Mouse (Mus musculus) natural killer cell, adult 2 months (primary cell): ENCODE data around the gene Tctex1d4.
A peak's percentile ranks its signal among the peaks of the same experiment; 100 is the strongest.

ENCODE experiments used
- DNase-seq, 2 experiments: peaks; one replicate each; pipeline ENCODE4 v3.0.0; 2022; ENCODE audit warnings: low spot score in 2 of 2

The Tctex1d4 gene

GRCm38 (mm10) chr4:117120052-117120444 is 6.5 kb upstream of the Tctex1d4 start:
- no peak for DNase-seq

DNA sequence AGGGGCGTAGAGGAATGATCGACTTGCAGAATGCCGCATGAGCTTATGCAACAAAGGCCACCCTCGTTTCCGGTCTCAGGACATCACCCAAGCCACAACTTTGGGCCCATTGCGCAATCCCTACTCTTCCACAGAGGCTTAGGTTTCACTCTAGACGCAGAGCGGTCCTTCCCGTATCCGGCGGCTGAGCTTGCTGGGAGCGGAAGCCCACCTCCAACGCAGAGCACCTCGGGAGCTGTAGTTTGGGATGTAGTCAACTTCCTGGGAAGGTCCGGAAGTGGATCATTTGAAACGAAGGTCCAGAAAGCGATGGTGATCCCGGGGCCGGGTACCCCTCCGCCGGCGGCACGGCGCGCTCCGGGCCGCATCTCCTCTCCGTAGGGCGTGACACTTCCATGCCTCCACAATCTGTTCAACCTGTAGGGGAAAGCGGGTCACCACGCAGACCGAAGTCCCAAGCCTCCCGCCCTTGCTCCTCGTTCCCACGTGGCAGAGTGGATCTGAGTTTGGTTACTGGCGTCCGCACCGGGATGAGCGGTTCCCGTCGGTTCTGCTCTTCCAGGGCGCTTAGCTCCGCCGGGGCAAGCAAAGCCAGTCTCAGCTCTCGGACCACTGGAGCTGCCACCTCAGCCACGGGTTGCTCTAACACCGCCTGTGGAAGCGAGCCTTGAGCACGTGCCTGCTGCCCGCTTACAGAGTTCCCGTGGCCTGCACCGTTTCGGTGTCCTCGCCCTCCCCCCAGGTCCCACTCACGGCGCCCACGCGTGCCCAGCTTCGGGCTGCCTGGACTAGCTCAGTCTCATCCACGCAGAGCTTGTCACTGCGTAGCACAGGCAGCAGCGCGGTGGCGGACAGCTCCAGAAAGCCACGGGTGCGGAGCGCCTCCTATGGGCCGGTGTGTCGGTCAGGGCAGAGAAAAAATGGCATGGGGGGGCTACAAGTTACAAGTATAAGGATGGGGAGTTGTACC is 5.9 kb upstream of the Tctex1d4 start:
- peak; percentile 87 to 91 for DNase-seq

- DNase-seq = no peak
These were observed 4.4 kb upstream of the Tctex1d4 start for GRCm38 (mm10) chr4:117122209-117122608.

- DNase-seq = no peak
These were observed 2.9 kb upstream of the Tctex1d4 start for GRCm38 (mm10) chr4:117123546-117124217.

DNA sequence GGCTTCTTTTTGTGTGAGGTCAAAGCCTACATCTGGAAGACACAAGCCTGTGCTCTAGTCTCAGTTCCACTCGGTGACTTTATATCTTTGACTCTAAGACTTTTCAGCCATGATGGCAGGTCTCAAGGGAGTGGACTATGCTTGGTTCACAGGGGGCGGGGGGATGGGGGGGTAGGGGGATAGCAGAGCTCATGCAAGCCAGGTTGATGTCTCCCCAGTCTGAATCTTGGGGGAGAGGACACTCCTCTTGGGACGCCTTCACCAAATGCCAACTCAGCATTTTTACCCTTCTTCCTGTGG is 2.4 kb upstream of the Tctex1d4 start:
- peak in 1 of 2 experiments; percentile 14 for DNase-seq

GRCm38 (mm10) chr4:117124518-117125347 is 1.9 kb upstream of the Tctex1d4 start:
- DNase-seq = peak; percentile 78 to 79

- DNase-seq = no peak
These were observed 1.2 kb upstream of the Tctex1d4 start, which contains the start of gene Btbd19 for GRCm38 (mm10) chr4:117125348-117125909. Gene Btbd19 (minus strand): TSS chr4:117125725.

- DNase-seq = peak; percentile 44 to 61
These were observed 502 bp upstream of the Tctex1d4 start for GRCm38 (mm10) chr4:117125910-117126674.

GRCm38 (mm10) chr4:117127991-117128686 is 1.5 kb downstream of the Tctex1d4 start:
- DNase-seq = no peak

DNA sequence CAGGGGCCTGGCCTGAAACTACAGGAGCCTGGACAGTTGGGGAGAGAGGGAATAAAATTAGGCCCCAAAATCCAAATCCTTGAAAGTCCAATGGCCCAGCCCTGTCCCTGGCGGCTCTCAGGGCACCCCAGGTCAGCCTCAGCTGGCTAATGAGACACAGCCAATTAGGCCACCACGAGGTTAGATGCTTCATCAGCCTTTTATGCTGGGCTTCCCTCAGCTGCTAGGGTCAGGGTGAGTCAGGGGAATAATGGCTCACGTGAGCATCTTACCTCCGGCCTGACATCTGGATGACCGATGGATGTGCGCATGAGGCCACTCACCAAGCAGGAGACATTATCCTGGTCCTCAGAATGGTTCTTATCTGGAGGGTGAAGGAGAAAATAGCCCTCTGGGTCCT is 4.2 kb downstream of the Tctex1d4 start:
- DNase-seq = no peak

DNA sequence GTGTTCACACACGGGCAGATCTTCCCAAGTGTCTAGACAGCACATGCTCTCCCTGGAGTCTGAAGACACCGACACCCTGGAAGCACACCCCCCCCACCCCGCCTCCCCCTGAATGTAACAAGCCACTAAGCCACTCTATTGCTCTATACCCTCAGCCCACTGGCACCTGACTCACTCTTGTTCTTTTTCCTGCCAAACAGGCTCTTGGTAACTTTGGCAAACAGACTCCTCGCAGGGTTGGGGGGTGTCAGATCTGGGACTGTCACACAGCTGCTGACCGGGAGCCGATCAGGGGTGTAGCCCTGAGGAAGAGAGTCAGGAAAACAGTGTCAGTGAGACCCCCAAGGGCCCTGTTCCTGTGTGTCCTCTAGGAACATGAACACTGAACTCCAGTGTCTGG is 4.6 kb downstream of the Tctex1d4 start:
- DNase-seq = no peak

GRCm38 (mm10) chr4:117131890-117132793 is 5.5 kb downstream of the Tctex1d4 start:
- DNase-seq = no peak

- no peak for DNase-seq
These were observed 6.2 kb downstream of the Tctex1d4 start for GRCm38 (mm10) chr4:117132794-117133143.

DNA sequence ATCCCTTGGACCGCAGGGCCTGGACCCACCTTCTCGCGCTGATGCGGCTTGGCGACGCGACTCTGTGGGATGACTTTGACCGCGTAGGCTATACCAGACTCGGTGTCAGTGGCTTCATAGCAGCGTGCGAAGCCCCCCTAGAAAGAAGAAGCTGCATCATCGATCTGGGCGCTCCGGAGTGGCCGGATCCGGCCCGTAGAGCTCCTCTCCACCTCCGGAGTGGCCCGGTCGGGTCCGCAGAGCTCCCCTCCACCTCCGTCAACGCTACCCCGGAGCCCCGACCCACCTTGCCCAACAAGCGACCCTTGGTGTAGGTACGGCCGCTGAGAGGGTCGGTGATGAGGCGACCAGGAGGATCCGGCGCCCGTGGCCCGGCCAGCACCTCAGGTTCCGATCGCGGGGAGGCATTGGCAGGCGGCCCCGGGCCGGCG is 6.8 kb downstream of the Tctex1d4 start:
- DNase-seq = no peak

DNA sequence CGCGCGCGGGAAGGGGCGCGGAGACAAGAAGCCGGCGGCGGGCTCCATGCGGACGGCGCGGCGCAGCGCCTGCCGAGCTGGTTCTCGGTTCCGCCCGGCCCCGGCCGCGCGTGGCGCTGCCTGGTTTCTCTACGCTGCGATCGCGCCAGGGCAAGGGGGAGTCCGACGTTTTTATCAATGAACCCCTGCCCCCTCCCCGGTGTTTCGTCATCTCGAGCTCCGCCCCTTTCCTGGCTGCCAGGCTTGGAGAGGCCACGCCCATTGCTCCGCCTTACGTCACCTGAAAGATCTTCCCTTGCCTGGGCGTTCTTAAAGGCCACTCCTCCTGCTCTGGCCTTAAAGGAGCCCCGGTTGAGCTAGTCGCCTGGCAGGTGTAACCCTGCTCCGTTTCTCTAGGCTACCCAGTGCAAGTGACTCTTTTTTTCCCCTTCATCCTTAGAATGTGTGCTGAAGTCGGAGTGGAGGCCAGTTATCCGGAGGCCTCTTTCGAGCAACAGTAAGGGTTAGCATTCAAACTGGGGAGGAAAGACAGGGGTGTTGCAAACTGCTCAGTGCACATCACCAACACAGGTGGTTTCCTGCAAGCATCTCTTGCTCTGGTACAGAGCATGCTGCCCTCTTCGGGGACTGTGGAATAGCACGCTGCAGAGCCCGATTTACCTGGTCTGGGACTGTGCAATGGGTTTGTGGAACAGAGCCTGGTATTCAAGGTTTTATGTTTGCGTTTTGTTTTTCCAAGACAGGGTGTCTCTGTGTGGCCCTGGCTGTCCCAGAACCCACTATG is 7.4 kb downstream of the Tctex1d4 start, which contains the start of gene Plk3:
Plk3 (minus strand) TSS at position 147 of the 784 bp plus-strand sequence.
- DNase-seq = peak; percentile 99 to 100

DNA sequence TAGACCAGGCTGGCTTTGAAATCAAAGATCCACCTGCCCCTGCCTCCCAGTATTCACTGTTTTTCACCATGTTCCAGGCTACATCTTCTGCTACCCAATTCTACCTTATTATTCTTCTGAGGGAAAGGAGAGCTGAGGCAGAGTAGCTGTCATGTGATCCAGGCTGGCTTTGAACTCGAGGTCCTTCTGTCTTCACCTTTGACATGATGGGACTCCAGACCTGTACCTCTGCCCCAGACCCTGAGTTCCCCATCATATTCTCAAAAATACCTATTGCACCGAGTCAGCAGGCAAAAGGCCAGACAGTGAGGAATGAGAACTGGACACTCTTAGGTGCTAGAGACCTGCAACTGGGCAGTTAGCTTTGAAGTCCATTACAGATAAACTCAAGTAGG is 8.0 kb downstream of the Tctex1d4 start:
- no peak for DNase-seq

DNA sequence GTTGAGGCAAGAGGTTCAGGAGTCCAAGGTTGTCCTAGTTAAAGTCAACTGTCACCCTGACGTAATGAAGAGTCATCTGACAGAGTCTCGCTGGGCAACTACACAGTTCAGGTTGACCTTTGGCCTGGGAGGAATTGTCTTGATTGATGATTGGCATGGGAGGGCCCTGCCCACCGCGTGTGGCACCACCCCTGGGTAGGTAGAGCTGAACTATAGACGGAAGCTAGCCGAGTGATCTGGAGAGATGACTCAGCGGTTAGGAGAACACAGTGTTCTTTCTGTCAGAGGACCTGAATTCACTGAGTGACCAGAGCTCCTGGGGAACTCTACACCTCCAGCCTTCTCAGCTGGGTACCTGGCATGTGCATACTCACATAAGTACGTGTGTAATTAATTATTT is 9.4 kb downstream of the Tctex1d4 start:
- no peak for DNase-seq
